ENCODE assay signal across 13 mouse cellular contexts in genomic region chrX:135559665-135560064, GRCm38 (mm10). TPM values are rescaled to one million over a fixed set of nuclear protein-coding genes. Genes with fewer than 3 reads are reported as not detected.
DNase-seq lines count a peak whose midpoint lies in the region; TF ChIP-seq lines count a peak whose summit lies in the region.
"Not testable (repeated sequence)": the region's sequence is repeated elsewhere in the genome, so short reads cannot be mapped to it uniquely, and the experiment has no call there.
"Had no signal": no experiment of that assay in that cellular context is flagged by ENCODE, and none has a peak within 500 bp of the region (broad histone marks: within the 10 kb centered on the region; RNA-seq: fewer than 3 reads in every experiment).

No protein-coding gene starts in this region.

- not testable (repeated sequence) for H3K27me3 ChIP-seq in kidney, adult 2 months (replicated peaks; ENCODE audit: control insufficient read depth, insufficient read depth, low read length)

- not testable (repeated sequence) for TF ChIP-seq POLR2A in kidney, adult 2 months (IDR thresholded peaks at IDR 0.05; ENCODE audit: low read depth, low read length)

- not testable (repeated sequence) for H3K36me3 ChIP-seq in kidney, adult 2 months (ENCODE audit: control insufficient read depth, insufficient read depth, low read length)

- H3K4me1 ChIP-seq in kidney, adult 2 months (ENCODE audit: control insufficient read depth, insufficient read depth, low read length), result not testable (repeated sequence)

- DNase-seq in 3T3-L1 (ENCODE audit: low read depth, low spot score) (peak; percentile 29), adipocyte (ENCODE audit: low spot score) (peak; percentile 7)
- peak; percentile 43 to 58 for DNase-seq in cerebellum, postnatal 25 days
- DNase-seq in gastrocnemius, postnatal 14 days, result peak; percentile 12
- peak; percentile 38 for DNase-seq in kidney, adult 2 months
- DNase-seq in left cerebral cortex, adult 2 months (ENCODE audit: extremely low spot score in 1 of 2, low spot score in 2 of 2), result peak; percentile 28 to 30
- DNase-seq in lung, postnatal 4 days, result peak; percentile 30 to 58
- DNase-seq in spleen, postnatal 4 days (ENCODE audit: low spot score in 2 of 2), result peak; percentile 11 to 60

- H3K27ac ChIP-seq in kidney, adult 2 months (ENCODE audit: insufficient read depth, low read depth, low read length); left cerebral cortex, adult 2 months: not testable (repeated sequence)

- TF ChIP-seq CTCF in kidney, adult 2 months (conservative IDR thresholded peaks at IDR 0.05; ENCODE audit: insufficient read depth, insufficient read length, low read depth, low read length), result 0 out of 2 replicates have a peak, but pooled peaks have one; percentile 18
- peak; percentile 51 for TF ChIP-seq CTCF in left cerebral cortex, adult 2 months (IDR thresholded peaks at IDR 0.05)

- not testable (repeated sequence) for H3K4me3 ChIP-seq in kidney, adult 2 months (ENCODE audit: insufficient read depth, low read depth, low read length); left cerebral cortex, adult 2 months

- 6% methylated on average over 8 of the region's 8 CpGs for WGBS in kidney, adult 2 months

- intact Hi-C loops in gastrocnemius, postnatal 14 days (cut with DNase I; ENCODE audit: low total_unique reads); left cerebral cortex, adult 2 months (cut with DNase I): not testable (repeated sequence)

RNA-seq across cellular contexts. Expression of gene Nxf7, which starts 38.9 kb away (rescaled TPM):
- not detected for total RNA-seq in gastrocnemius, postnatal 14 days (2021)
- not detected in 2 replicates for polyA plus RNA-seq in kidney, adult 2 months (2012; rRNA removed)
- 1 to 10 TPM; 5.8 to 6.2 TPM for total RNA-seq in left cerebral cortex, adult 2 months (2021)
- total RNA-seq: adrenal gland, adult 18-20 months; megakaryocyte-erythroid progenitor cell, adult 5-6 weeks had no signal
- polyA plus RNA-seq: forebrain, embryonic 12.5 days; intestine, embryonic 15.5 days; neural tube, embryonic 14.5 days had no signal

Comparison
In these comparisons a context has a peak if more than half of its experiments do, and no peak if none do; other contexts are left out.
1. RNA of gene Nxf7, which starts 38.9 kb away (total RNA-seq): 5.8 to 6.2 TPM in left cerebral cortex, adult 2 months; not detected in gastrocnemius, postnatal 14 days; every median in the first group is over 4 times any median in the second.
2. Peak in every context shown above with its lines, with median percentiles within 50 percentile points of each other: DNase-seq.